Mouse (Mus musculus) heart, embryonic 16.5 days (tissue): ENCODE measurements at regions not wholly inside any gene's neighbourhood (a gene's known extent, or its start where the extent isn't known, plus 50 kb on each side); places are given as distances from the start of the nearest gene placed in this dataset.
A peak's percentile ranks its signal among the peaks of the same experiment; 100 is the strongest.

Experiments used
- ATAC-seq: fragments of 200-750 bp; cut with Nextera tagmentation; replicated peaks from 2 replicates; pipeline ENCODE4 v1.8.0; 2017; ENCODE audit warnings: moderate number of reproducible peaks; ENCODE audit not compliant: insufficient read depth, low FRiP score; ENCODE audit errors: extremely low read depth
- H3K27ac ChIP-seq: fragments of 300-500 bp; sonication (generic); 2 replicates; pipeline ENCODE4 v1.5.1; 2014; ENCODE audit warnings: mild to moderate bottlenecking, low read length, control low read depth, moderate library complexity
- H3K27me3 ChIP-seq: fragments of 300-500 bp; sonication (generic); 2 replicates; pipeline ENCODE4 v1.6.1; 2014; ENCODE audit warnings: low read length, mixed read lengths; ENCODE audit not compliant: control insufficient read depth, insufficient read depth
- H3K36me3 ChIP-seq: fragments of 300-500 bp; sonication (generic); 2 replicates; pipeline ENCODE4 v1.6.1; 2014; ENCODE audit not compliant: control insufficient read depth, insufficient read depth
- H3K4me1 ChIP-seq: fragments of 300-500 bp; sonication (generic); 2 replicates; pipeline ENCODE4 v1.6.1; 2014; ENCODE audit warnings: low read length, mixed read lengths; ENCODE audit not compliant: control insufficient read depth, insufficient read depth
- H3K4me2 ChIP-seq: fragments of 300-500 bp; sonication (generic); 2 replicates; pipeline ENCODE4 v1.6.1; 2014; ENCODE audit warnings: low read depth, mild to moderate bottlenecking, control low read depth, low read length
- H3K4me3 ChIP-seq: fragments of 300-500 bp; sonication (generic); 2 replicates; pipeline ENCODE4 v1.5.1; 2014; ENCODE audit warnings: mild to moderate bottlenecking, control low read depth, low read length
- H3K9ac ChIP-seq: fragments of 300-500 bp; sonication (generic); 2 replicates; pipeline ENCODE4 v1.6.1; 2014; ENCODE audit warnings: low read length, control low read depth
- H3K9me3 ChIP-seq: fragments of 300-500 bp; sonication (generic); replicated peaks from 2 replicates; pipeline ENCODE4 v1.6.1; 2016; ENCODE audit warnings: low read length; ENCODE audit not compliant: control insufficient read depth
- WGBS: fragments of 180-500 bp; shearing (Covaris S2); extraction: QIAGEN DNeasy Blood & Tissue Kit; methylation state at CpG from one replicate; pipeline ENCODE4 v1.1.7; 2014; 5-methylcytosine and 5-hydroxymethylcytosine counted together

DNA sequence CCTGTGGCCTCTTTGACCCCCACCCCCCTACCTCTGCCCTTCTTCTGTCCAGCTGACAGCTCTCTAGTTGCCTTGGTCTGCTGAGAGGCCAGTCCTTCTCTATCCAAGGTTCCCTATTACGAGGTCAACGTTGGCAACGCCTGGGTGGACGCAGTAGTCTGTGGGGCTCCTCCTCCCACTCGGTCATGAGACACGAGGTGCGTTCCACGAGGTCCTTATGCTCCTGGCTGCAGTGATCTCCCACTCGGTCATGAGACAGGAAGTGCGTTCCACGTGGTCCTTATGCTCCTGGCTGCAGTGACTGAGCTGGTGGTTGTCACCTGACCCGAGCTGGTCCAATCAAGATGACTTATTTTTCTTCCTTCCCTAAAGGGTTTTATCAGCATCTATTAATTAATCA lies 220.7 kb downstream of the Prex1 start:
- H3K4me3 ChIP-seq = no peak overlapping the region
- no peaks in the 10 kb centered on the region for H3K9me3 ChIP-seq
- no peak for ATAC-seq
- no peaks in the 10 kb centered on the region for H3K27me3 ChIP-seq
- 84% methylated on average over 12 of the region's 12 CpGs for WGBS
- no peaks in the 10 kb centered on the region for H3K36me3 ChIP-seq
- H3K27ac ChIP-seq = no peak overlapping the region
- H3K4me2 ChIP-seq = no peak overlapping the region
- no peak overlapping the region for H3K9ac ChIP-seq
- peaks cover 15% of the 10 kb centered on the region for H3K4me1 ChIP-seq

DNA sequence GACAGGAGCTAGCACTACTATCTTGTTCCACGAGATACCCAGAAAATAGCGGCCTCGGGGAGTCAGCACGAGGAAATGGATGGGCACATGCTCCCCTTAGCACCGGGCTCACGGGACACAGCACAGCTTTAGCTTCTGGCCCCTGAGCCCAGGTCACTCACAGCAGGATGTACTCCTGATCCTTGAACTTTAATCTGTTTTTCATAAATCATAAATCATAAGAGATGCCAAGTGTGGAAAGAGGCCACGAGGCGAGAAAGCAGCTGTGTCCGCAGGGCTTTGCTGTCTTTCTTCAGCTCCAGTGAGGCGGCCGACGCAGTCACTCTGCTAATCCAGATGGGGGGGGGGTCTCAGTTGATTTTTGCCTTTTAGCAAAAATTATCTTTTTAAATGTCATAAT lies 221.2 kb downstream of the Prex1 start:
- H3K9ac ChIP-seq = no peak overlapping the region
- 63% methylated on average over 12 of the region's 12 CpGs for WGBS
- H3K4me2 ChIP-seq = no peak overlapping the region
- H3K4me3 ChIP-seq = no peak overlapping the region
- peaks cover 18% of the 10 kb centered on the region for H3K4me1 ChIP-seq
- no peaks in the 10 kb centered on the region for H3K27me3 ChIP-seq
- H3K9me3 ChIP-seq = no peaks in the 10 kb centered on the region
- H3K36me3 ChIP-seq = no peaks in the 10 kb centered on the region
- no peak for ATAC-seq
- no peak overlapping the region for H3K27ac ChIP-seq

DNA sequence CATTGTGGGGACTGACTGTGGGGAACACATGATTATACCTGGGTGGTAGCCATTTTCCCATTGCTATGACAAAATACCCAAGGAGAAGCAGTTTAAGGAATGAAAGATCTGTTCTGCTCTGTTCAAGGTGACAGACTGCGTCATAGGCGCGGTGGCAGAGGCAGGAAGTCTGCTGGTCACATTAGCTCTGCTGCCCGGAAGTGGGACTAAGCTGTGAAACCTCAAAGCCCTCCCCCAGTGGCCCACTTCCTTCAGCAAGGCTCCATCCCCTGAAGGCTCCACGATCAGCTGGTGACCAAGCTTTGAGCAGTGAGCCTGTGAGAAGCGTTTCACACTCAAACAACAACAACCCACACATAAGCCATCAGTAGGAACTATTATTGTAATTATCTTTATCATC lies 221.8 kb downstream of the Prex1 start:
- Histone ChIP-seq H3K4me3 (no peak overlapping the region), H3K27me3 (no peaks in the 10 kb centered on the region), H3K4me2 (no peak overlapping the region), H3K27ac (no peak overlapping the region), H3K9me3 (no peaks in the 10 kb centered on the region), H3K36me3 (no peaks in the 10 kb centered on the region), H3K9ac (no peak overlapping the region), H3K4me1 (peaks cover 18% of the 10 kb centered on the region)
- 67% methylated on average over 6 of the region's 6 CpGs for WGBS
- ATAC-seq = no peak

DNA sequence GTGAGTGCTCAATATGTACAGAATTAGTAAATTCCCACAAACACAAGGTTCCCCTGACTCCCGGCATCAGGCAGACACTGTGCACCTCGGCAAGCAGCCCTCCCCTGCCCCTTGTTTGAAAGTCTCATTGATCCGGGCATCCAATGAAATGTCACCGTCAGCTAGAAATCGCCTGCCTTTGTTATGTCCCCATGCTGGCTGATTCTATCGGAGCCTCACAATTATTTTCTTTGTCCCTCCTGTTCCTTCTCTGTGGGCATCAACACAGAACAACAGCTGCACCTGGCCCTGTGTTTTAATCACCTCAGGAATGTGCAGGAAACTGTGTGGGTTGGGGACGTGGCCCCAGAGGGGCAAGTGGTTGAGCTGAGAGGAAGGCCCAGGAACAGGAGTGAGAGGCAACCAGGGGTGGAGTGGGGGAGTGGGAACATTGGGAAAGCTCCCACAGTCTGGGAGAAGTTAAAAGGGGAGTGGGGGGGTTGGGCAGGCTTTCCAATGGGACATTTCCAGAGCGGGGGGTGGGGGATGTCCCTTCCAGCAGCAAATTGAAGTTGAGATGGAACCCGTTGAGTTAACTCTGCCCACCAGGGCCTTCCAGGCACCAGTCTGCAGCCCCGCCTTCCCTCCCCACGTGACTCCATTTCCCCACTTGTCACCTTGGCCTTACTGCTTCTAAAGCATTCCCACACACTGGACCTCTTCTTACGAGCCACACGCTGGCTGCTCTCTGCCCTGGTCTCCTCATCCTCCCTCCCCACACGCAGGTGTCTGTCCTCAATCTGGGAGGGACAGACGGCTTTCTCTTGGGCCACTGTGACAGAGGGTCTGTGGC lies 224.4 kb downstream of the Prex1 start:
- Histone ChIP-seq H3K4me1 (peaks cover 22% of the 10 kb centered on the region), H3K36me3 (no peaks in the 10 kb centered on the region), H3K9me3 (no peaks in the 10 kb centered on the region), H3K4me2 (no peak overlapping the region), H3K4me3 (no peak overlapping the region), H3K27ac (no peak overlapping the region), H3K27me3 (no peaks in the 10 kb centered on the region), H3K9ac (no peak overlapping the region)
- no peak for ATAC-seq
- WGBS = 64% methylated on average over 15 of the region's 15 CpGs

DNA sequence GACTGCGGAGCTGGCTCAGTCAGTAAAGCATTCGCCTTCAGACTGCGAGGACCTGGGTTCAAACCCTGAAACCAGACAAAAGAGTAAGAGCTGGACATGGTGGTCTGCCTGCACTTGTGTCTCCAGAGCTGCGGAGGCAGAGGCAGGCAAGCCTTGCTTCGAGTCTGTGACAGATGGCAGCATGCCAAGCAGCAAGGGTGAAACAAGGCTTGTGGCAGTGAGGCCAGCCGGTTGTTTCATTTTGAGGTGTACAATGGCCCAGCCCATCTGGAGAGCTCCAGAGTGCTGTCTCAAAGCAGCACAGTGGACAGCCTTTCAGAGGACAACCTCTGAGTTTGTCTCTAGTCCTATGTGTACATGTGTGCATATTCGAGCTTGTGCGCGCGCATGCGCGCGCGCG lies 225.9 kb downstream of the Prex1 start:
- Histone ChIP-seq H3K9me3 (no peaks in the 10 kb centered on the region), H3K4me2 (no peak overlapping the region), H3K9ac (0 out of 2 replicates have a peak overlapping the region, but pooled peaks have one; percentile 14), H3K27me3 (no peaks in the 10 kb centered on the region), H3K27ac (no peak overlapping the region), H3K4me3 (no peak overlapping the region), H3K4me1 (peaks cover 26% of the 10 kb centered on the region), H3K36me3 (no peaks in the 10 kb centered on the region)
- ATAC-seq = peak; percentile 41; the same call in 1 of the 2 replicates
- 79% methylated on average over 15 of the region's 15 CpGs for WGBS

DNA sequence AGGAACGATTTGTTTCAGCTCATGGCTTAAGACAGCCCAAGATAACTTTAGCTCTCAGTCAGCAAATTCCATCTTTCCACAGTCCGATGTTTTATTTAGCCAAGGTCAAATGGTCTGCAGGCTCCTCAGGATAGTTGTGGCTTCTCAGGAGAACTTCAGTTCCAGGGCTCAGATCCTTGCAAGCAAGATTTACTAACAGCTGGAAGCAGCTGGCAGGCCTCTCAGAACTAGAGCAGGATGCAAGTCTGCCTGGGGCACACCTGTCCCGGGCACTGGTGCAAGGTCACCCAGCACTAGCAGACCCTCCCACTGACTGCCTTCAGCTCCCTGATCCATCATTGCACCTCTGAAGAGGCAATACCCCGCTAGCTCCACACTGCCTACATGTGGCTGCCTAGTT lies 227.8 kb downstream of the Prex1 start:
- Histone ChIP-seq H3K9me3 (no peaks in the 10 kb centered on the region), H3K4me1 (peaks cover 26% of the 10 kb centered on the region), H3K9ac (no peak overlapping the region), H3K4me2 (no peak overlapping the region), H3K27ac (no peak overlapping the region), H3K27me3 (no peaks in the 10 kb centered on the region), H3K4me3 (no peak overlapping the region), H3K36me3 (no peaks in the 10 kb centered on the region)
- 43% methylated on average over 4 of the region's 4 CpGs for WGBS
- no peak for ATAC-seq

DNA sequence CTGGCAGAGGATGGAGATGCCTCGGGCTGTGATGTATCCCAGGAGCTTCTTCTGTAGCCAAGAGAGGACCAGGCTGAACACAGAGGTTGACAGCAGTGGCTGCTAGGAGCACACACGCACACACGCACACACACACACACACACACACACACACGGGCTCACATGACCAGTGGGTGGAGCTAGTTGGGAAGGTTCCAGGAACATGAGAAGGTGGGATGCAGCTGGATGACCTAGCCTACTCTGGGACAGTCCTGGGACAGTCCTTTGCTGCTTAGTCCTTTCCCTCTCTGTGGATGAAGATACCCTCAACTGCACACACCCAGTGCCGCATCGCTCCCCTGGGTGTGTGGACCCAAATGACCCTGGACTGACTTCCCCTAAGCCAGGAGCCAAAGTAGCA lies 228.3 kb downstream of the Prex1 start:
- peaks cover 26% of the 10 kb centered on the region for H3K4me1 ChIP-seq
- 59% methylated on average over 6 of the region's 6 CpGs for WGBS
- H3K27ac ChIP-seq = no peak overlapping the region
- H3K4me2 ChIP-seq = no peak overlapping the region
- no peak overlapping the region for H3K9ac ChIP-seq
- H3K36me3 ChIP-seq = no peaks in the 10 kb centered on the region
- H3K27me3 ChIP-seq = no peaks in the 10 kb centered on the region
- ATAC-seq = no peak
- no peak overlapping the region for H3K4me3 ChIP-seq
- H3K9me3 ChIP-seq = no peaks in the 10 kb centered on the region

DNA sequence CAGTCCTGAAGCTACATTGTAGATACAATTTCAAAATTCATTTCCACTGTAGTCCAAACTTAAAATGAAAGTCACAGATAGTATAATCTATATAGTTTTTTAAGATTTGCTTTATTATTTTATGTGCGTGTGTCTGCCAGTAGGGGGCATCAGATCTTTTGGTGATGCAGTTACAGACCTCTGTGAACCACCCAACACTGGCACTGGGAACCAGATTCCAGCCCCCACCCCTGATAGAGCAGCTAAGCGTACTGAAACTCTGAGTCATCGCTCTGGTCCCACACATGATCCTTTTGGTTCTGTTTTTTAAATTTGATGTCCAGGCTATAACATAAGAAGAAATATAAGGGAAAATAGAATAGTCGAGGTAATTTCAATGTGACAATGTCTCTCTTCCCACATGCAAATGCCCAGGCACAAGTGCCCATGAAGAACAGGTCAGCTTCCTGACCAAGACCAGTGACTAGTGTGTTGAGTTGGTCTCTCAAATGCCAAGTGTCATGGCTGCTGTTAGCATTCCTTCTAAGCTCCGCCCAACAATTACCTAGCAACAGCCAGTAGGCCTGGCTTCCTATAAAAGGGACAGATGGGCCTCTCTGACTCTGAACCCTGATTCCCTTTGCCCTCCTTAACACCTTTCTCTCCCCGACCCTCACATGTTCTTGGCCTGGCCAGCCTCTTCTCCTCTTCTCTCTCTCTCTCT lies 229.9 kb downstream of the Prex1 start:
- H3K9me3 ChIP-seq = no peaks in the 10 kb centered on the region
- peaks cover 24% of the 10 kb centered on the region for H3K4me1 ChIP-seq
- H3K27me3 ChIP-seq = no peaks in the 10 kb centered on the region
- H3K4me2 ChIP-seq = no peak overlapping the region
- WGBS = 88% methylated on average over 6 of the region's 6 CpGs
- ATAC-seq = no peak
- peak overlapping the region; percentile 48 for H3K27ac ChIP-seq
- no peaks in the 10 kb centered on the region for H3K36me3 ChIP-seq
- no peak overlapping the region for H3K4me3 ChIP-seq
- no peak overlapping the region for H3K9ac ChIP-seq
